ENCODE assay signal across 15 mouse cellular contexts in genomic region chr4:7559867-7560832, GRCm38 (mm10).
DNase-seq lines count a peak whose midpoint lies in the region; ATAC-seq lines count a peak whose summit lies in the region.
"Had no signal": no experiment of that assay in that cellular context is flagged by ENCODE, and none has a peak within 500 bp of the region (broad histone marks: within the 10 kb centered on the region; RNA-seq: fewer than 3 reads in every experiment).

No protein-coding gene starts in this region.

- no peak overlapping the region for H3K27ac ChIP-seq in kidney, embryonic 14.5 days (ENCODE audit: low read depth, low read length)
- H3K27ac ChIP-seq in embryonic facial prominence, embryonic 10.5 days (replicated peaks) = no peak overlapping the region
- peak overlapping the region; percentile 44; the same call in 1 of the 2 replicates for H3K27ac ChIP-seq in limb, embryonic 13.5 days
- H3K27ac ChIP-seq: forebrain, embryonic 12.5 days; liver, embryonic 15.5 days had no signal

- ATAC-seq in kidney, embryonic 14.5 days (ENCODE audit: low FRiP score, low TSS enrichment) = peak; percentile 39; the same call in 1 of the 2 replicates
- ATAC-seq in limb, embryonic 13.5 days (ENCODE audit: low FRiP score, low read depth) = peak; percentile 87
- ATAC-seq: hindbrain, embryonic 16.5 days had no signal

- H3K4me3 ChIP-seq in kidney, embryonic 14.5 days (ENCODE audit: low read length) = no peak overlapping the region
- no peak overlapping the region for H3K4me3 ChIP-seq in embryonic facial prominence, embryonic 10.5 days
- H3K4me3 ChIP-seq in limb, embryonic 13.5 days = no peak overlapping the region
- H3K4me3 ChIP-seq: forebrain, embryonic 12.5 days; liver, embryonic 15.5 days; megakaryocyte, embryonic 14.5 days had no signal

- H3K4me1 ChIP-seq in kidney, embryonic 14.5 days (ENCODE audit: control insufficient read depth, insufficient read depth, low read length) = no peaks in the 10 kb centered on the region
- H3K4me1 ChIP-seq in embryonic facial prominence, embryonic 10.5 days = peaks cover 8% of the 10 kb centered on the region; the same call in 1 of the 2 replicates
- H3K4me1 ChIP-seq in limb, embryonic 13.5 days = 0 out of 2 replicates have a peak, but pooled peaks cover 3% of the 10 kb centered on the region
- H3K4me1 ChIP-seq: forebrain, embryonic 12.5 days; liver, embryonic 15.5 days had no signal

- no peaks in the 10 kb centered on the region for H3K9me3 ChIP-seq in kidney, embryonic 14.5 days (ENCODE audit: control insufficient read depth, low read length)
- H3K9me3 ChIP-seq in embryonic facial prominence, embryonic 10.5 days = no peaks in the 10 kb centered on the region
- no peaks in the 10 kb centered on the region for H3K9me3 ChIP-seq in limb, embryonic 13.5 days
- H3K9me3 ChIP-seq: forebrain, embryonic 12.5 days; liver, embryonic 15.5 days; megakaryocyte, embryonic 14.5 days had no signal

- no peak for DNase-seq in kidney, postnatal 14 days
- DNase-seq in NIH3T3 (ENCODE audit: low read depth) = peak; percentile 2
- DNase-seq in embryonic facial prominence, embryonic 10.5 days (ENCODE audit: low spot score) = peak; percentile 17
- no peak for DNase-seq in heart, adult 8-10 months (ENCODE audit: low spot score)
- DNase-seq in spleen, postnatal 4 days (ENCODE audit: low spot score in 2 of 2) = no peak
- no peak for DNase-seq in layer of hippocampus, postnatal 25 days (ENCODE audit: extremely low spot score in 1 of 2, low spot score in 1 of 2)
- DNase-seq: adrenal gland, adult 8-10 months; cerebellum, postnatal 14 days; right cerebral cortex, postnatal 14 days had no signal

- no peak overlapping the region for H3K4me2 ChIP-seq in kidney, embryonic 14.5 days (replicated peaks; ENCODE audit: low read depth, low read length)
- H3K4me2 ChIP-seq in limb, embryonic 13.5 days (replicated peaks) = no peak overlapping the region
- H3K4me2 ChIP-seq: forebrain, embryonic 12.5 days; liver, embryonic 15.5 days had no signal

- H3K36me3 ChIP-seq in kidney, embryonic 14.5 days (ENCODE audit: control insufficient read depth, insufficient read depth, low read length) = no peaks in the 10 kb centered on the region
- H3K36me3 ChIP-seq in embryonic facial prominence, embryonic 10.5 days (replicated peaks) = no peaks in the 10 kb centered on the region
- H3K36me3 ChIP-seq in limb, embryonic 13.5 days = no peaks in the 10 kb centered on the region
- H3K36me3 ChIP-seq: forebrain, embryonic 12.5 days; liver, embryonic 15.5 days had no signal

- no peaks in the 10 kb centered on the region for H3K27me3 ChIP-seq in kidney, embryonic 14.5 days (ENCODE audit: control insufficient read depth, insufficient read depth, low read length)
- no peaks in the 10 kb centered on the region for H3K27me3 ChIP-seq in embryonic facial prominence, embryonic 10.5 days (replicated peaks; ENCODE audit: low read depth, poor library complexity, severe bottlenecking)
- H3K27me3 ChIP-seq in limb, embryonic 13.5 days = no peaks in the 10 kb centered on the region
- H3K27me3 ChIP-seq: forebrain, embryonic 12.5 days; liver, embryonic 15.5 days; megakaryocyte, embryonic 14.5 days had no signal

- no peak overlapping the region for H3K9ac ChIP-seq in kidney, embryonic 14.5 days (ENCODE audit: low read depth, low read length)
- H3K9ac ChIP-seq in limb, embryonic 13.5 days = no peak overlapping the region
- H3K9ac ChIP-seq: forebrain, embryonic 12.5 days; liver, embryonic 15.5 days had no signal

- 49% methylated on average over 7 of the region's 7 CpGs for WGBS in kidney, embryonic 14.5 days
- WGBS in embryonic facial prominence, embryonic 10.5 days = 47% methylated on average over 7 of the region's 7 CpGs
- 50% methylated on average over 7 of the region's 7 CpGs for WGBS in limb, embryonic 13.5 days

Comparison
In these comparisons a context has a peak if more than half of its experiments do, and no peak if none do; other contexts are left out.
1. DNase-seq: peak in NIH3T3 (single experiment) and embryonic facial prominence, embryonic 10.5 days (single experiment); none in kidney, postnatal 14 days (single experiment), heart, adult 8-10 months (single experiment), spleen, postnatal 4 days (0 of 2) and layer of hippocampus, postnatal 25 days (0 of 2).